Mouse (Mus musculus) liver, adult 2 months (tissue): ENCODE data around the gene Plekhg5.

ENCODE experiments used
- CTCF ChIP-seq: fragments of 200-500 bp; IDR thresholded peaks from 2 replicates; pipeline ENCODE4 v1.5.1; 2011; ENCODE audit warnings: low read depth, low read length, control low read depth
- POLR2A ChIP-seq: fragments of 200-500 bp; IDR thresholded peaks from 2 replicates; pipeline ENCODE4 v1.6.1; 2011; ENCODE audit warnings: low read length, control low read depth; ENCODE audit not compliant: insufficient read depth; ENCODE audit errors: extremely low read depth

GRCm38 (mm10) chr4:152024525-152024924 lies 47.8 kb upstream of the Plekhg5 start:
- TF ChIP-seq POLR2A (no peak), CTCF (no peak)
